Mouse (Mus musculus): Measurements from ENCODE around the gene Ppp1r32.

- no peak for TF ChIP-seq CTCF (IDR thresholded peaks at IDR 0.05; ENCODE audit: borderline replicate concordance, insufficient read depth, low read depth, low read length)
- TF ChIP-seq POLR2A (IDR thresholded peaks at IDR 0.05; ENCODE audit: borderline replicate concordance, insufficient read depth, low read length), result no peak
Measured at GRCm38 (mm10) chr19:10469171-10469658, 13.5 kb downstream of the Ppp1r32 start.
